Mouse (Mus musculus) heart, embryonic 11.5 days (tissue): ENCODE results near the gene Skp2. TPM values are rescaled to one million over a fixed set of nuclear protein-coding genes. Genes with fewer than 3 reads are reported as not detected.
A peak's percentile ranks its signal among the peaks of the same experiment; 100 is the strongest.

ENCODE experiments used
- ATAC-seq: fragments of 200-750 bp; cut with Nextera tagmentation; replicated peaks from 2 replicates; pipeline ENCODE4 v1.8.0; 2017; ENCODE audit warnings: moderate library complexity; ENCODE audit not compliant: insufficient number of reproducible peaks, low FRiP score, low TSS enrichment
- H3K27ac ChIP-seq: fragments of 300-500 bp; sonication (generic); 2 replicates; pipeline ENCODE4 v1.5.1; 2014; ENCODE audit warnings: mild to moderate bottlenecking, low read depth, low read length
- H3K27me3 ChIP-seq: fragments of 300-500 bp; sonication (generic); 2 replicates; pipeline ENCODE4 v1.6.1; 2014; ENCODE audit warnings: mild to moderate bottlenecking, low read length, mixed read lengths; ENCODE audit not compliant: control insufficient read depth, insufficient read depth
- H3K36me3 ChIP-seq: fragments of 300-500 bp; sonication (generic); 2 replicates; pipeline ENCODE4 v1.6.1; 2014; ENCODE audit warnings: mild to moderate bottlenecking, low read length, moderate library complexity, mixed read lengths; ENCODE audit not compliant: control insufficient read depth, insufficient read depth
- H3K4me1 ChIP-seq: fragments of 300-500 bp; sonication (generic); 2 replicates; pipeline ENCODE4 v1.6.1; 2014; ENCODE audit warnings: low read length; ENCODE audit not compliant: control insufficient read depth, insufficient read depth
- H3K4me2 ChIP-seq: fragments of 300-500 bp; sonication (generic); 2 replicates; pipeline ENCODE4 v1.6.1; 2014; ENCODE audit warnings: mild to moderate bottlenecking, moderate library complexity
- H3K4me3 ChIP-seq: fragments of 300-500 bp; sonication (generic); 2 replicates; pipeline ENCODE4 v1.5.1; 2014; ENCODE audit warnings: low read depth, low read length
- H3K9ac ChIP-seq: fragments of 300-500 bp; sonication (generic); 2 replicates; pipeline ENCODE4 v1.6.1; 2014; ENCODE audit warnings: mild to moderate bottlenecking, low read depth, low read length, moderate library complexity
- H3K9me3 ChIP-seq: fragments of 300-500 bp; sonication (generic); replicated peaks from 2 replicates; pipeline ENCODE4 v1.6.1; 2016; ENCODE audit warnings: low read length; ENCODE audit not compliant: control insufficient read depth
- WGBS: fragments of 180-500 bp; shearing (Covaris S2); extraction: QIAGEN DNeasy Blood & Tissue Kit; methylation state at CpG from one replicate; pipeline ENCODE4 v1.1.7; 2014; ENCODE audit not compliant: insufficient replicate concordance; 5-methylcytosine and 5-hydroxymethylcytosine counted together
- polyA plus RNA-seq: library from polyadenylated mRNA; unstranded; fragments of >200 nt; fragmentation: Nextera tagmentation; extraction: Ambion mirVana; gene quantifications from 2 replicates; pipeline ENCODE4 v1.2.1, GENCODE M21; 2014

Skp2 gene
- polyA plus RNA-seq, 1 experiment from 2014 or later: 53.3 TPM

DNA sequence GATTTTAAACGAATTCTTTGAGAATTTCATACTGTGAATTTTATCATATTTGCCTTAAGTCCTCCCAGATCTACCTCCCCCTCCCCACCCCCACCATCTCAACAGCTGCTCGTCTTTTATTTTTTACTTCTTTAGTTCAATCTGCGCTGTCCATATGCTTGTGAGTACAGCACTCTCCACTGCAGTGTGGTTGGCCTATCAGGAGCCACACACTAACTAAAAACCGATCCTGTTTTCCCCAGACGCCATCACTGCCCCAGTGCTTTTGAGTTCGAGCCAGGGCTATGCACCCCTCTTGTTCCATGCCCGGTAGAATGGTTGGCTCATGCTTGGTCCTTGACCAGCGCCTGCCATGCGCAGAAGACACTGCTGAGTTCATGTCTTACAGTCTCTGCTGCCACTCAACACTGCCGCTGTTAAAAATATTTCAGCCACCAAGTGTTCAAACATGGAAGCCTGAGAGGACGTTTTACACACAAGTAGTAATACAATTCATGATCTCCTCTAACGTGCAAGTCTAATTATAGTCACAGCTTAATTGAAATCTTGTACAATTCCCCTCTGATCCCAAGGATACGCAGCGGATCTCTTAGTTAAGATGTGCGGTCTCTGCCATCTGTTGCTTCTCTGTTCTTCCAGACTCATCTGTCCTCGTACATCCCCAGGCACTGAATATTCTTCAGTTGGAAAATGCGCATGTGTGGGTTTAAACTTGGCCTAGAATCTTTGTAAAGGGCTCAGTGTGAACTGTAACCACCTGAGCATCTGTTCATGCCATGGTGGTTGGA lies 67.1 kb downstream of the Skp2 start:
- WGBS: 90% methylated on average over 17 of the region's 17 CpGs
- H3K9ac ChIP-seq: no peak overlapping the region
- no peaks in the 10 kb centered on the region for H3K9me3 ChIP-seq
- ATAC-seq: no peak
- no peaks in the 10 kb centered on the region for H3K27me3 ChIP-seq
- peaks cover 28% of the 10 kb centered on the region for H3K4me1 ChIP-seq
- no peak overlapping the region for H3K27ac ChIP-seq
- no peak overlapping the region for H3K4me3 ChIP-seq
- H3K4me2 ChIP-seq: no peak overlapping the region
- peaks cover 6% of the 10 kb centered on the region for H3K36me3 ChIP-seq

DNA sequence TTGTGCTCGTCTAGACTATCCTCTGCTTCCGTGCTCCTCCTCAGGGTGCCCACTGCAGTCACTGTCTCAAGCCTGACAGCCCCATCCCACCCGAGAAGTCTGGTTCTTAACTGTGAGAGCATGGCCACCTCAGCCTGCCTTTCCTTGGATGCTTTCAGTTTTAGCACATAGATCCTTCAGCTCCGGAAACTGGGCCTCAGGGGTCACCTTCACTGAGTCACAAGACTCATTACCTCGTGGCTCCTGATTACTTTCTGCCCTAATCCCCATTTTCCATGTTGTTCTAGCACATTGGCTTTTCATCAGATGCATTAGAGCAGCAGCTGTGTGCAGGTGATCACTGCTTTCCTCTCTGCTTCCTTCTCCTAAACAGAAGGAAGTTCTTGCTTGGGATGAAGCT lies 67.8 kb downstream of the Skp2 start:
- Histone ChIP-seq H3K9ac (no peak overlapping the region), H3K4me1 (peaks cover 31% of the 10 kb centered on the region), H3K27me3 (no peaks in the 10 kb centered on the region), H3K36me3 (peaks cover 6% of the 10 kb centered on the region), H3K9me3 (no peaks in the 10 kb centered on the region), H3K4me3 (no peak overlapping the region), H3K27ac (peak overlapping the region; percentile 37), H3K4me2 (no peak overlapping the region; the same call in 1 of the 2 replicates)
- ATAC-seq: no peak
- 67% methylated on average over 5 of the region's 5 CpGs for WGBS

- Histone ChIP-seq H3K27ac (peak overlapping the region; percentile 37; the same call in 1 of the 2 replicates), H3K27me3 (no peaks in the 10 kb centered on the region), H3K4me2 (peak overlapping the region; percentile 24), H3K9ac (no peak overlapping the region), H3K4me1 (peaks cover 31% of the 10 kb centered on the region), H3K9me3 (no peaks in the 10 kb centered on the region), H3K36me3 (peaks cover 6% of the 10 kb centered on the region), H3K4me3 (no peak overlapping the region)
- 50% methylated on average over 11 of the region's 11 CpGs for WGBS
- peak; percentile 74 for ATAC-seq
These were observed 68.4 kb downstream of the Skp2 start for GRCm38 (mm10) chr15:9086813-9087212.

GRCm38 (mm10) chr15:9082753-9083152 lies 72.5 kb downstream of the Skp2 start:
- no peak for ATAC-seq
- Histone ChIP-seq H3K4me3 (no peak overlapping the region), H3K27ac (no peak overlapping the region), H3K27me3 (no peaks in the 10 kb centered on the region), H3K4me2 (no peak overlapping the region), H3K9ac (no peak overlapping the region), H3K36me3 (no peaks in the 10 kb centered on the region), H3K4me1 (peaks cover 57% of the 10 kb centered on the region), H3K9me3 (no peaks in the 10 kb centered on the region)
- WGBS: 71% methylated on average over 9 of the region's 9 CpGs

DNA sequence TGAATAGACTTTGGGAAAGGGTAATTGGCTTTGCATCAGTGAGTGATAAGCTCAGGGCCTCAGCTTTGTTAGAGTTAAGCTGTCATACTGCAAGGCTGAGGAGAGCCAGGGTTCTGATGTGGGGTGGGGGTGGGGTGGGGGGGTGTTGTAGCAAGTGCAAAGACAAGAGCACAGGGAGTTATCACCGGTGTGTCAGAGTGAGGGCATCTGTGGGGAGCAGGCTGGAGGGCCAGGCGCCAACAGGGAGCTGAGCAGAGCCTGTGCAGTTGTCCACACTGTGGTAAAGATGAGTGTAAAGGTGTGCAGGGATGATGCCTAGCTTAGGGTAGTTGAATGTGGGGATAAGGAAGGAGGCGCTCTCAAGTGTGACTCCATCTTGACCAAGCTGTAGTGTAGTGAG lies 73.9 kb downstream of the Skp2 start:
- Histone ChIP-seq H3K27me3 (no peaks in the 10 kb centered on the region), H3K4me2 (peak overlapping the region; percentile 11; the same call in 1 of the 2 replicates), H3K4me1 (peaks cover 51% of the 10 kb centered on the region), H3K9me3 (no peaks in the 10 kb centered on the region), H3K27ac (peak overlapping the region; percentile 43; the same call in 1 of the 2 replicates), H3K4me3 (no peak overlapping the region), H3K9ac (no peak overlapping the region), H3K36me3 (no peaks in the 10 kb centered on the region)
- ATAC-seq: peak; percentile 52; the same call in 1 of the 2 replicates
- WGBS: 24% methylated on average over 3 of the region's 3 CpGs

GRCm38 (mm10) chr15:9080206-9080605 lies 75.0 kb downstream of the Skp2 start:
- Histone ChIP-seq H3K4me2 (peak overlapping the region; percentile 34), H3K4me1 (peaks cover 54% of the 10 kb centered on the region), H3K36me3 (no peaks in the 10 kb centered on the region), H3K27me3 (no peaks in the 10 kb centered on the region), H3K9ac (0 out of 2 replicates have a peak overlapping the region, but pooled peaks have one; percentile 39), H3K4me3 (no peak overlapping the region), H3K27ac (peak overlapping the region; percentile 55), H3K9me3 (no peaks in the 10 kb centered on the region)
- no peak for ATAC-seq
- 27% methylated on average over 4 of the region's 4 CpGs for WGBS

DNA sequence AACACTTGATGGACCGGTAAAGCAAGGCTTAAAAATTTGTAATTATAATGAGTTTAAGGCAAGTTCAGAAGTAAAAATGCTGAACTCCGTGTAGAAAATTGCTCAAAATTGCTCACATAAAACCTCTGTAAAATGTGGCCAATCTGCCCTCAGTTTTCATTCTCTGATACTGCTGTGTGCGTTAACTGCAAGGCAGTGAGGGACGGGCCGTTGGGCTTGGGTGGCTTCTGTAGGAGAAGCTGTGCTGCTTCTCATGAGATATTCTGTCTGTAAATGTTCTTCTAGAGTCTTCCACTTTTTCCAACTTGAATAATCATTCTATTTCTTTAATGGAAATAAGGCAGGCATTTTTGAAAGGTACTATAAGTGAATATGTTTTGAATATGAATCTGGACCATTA lies 75.6 kb downstream of the Skp2 start:
- Histone ChIP-seq H3K27ac (peak overlapping the region; percentile 97), H3K27me3 (no peaks in the 10 kb centered on the region), H3K9ac (no peak overlapping the region), H3K4me1 (peaks cover 59% of the 10 kb centered on the region), H3K4me2 (peak overlapping the region; percentile 57), H3K36me3 (no peaks in the 10 kb centered on the region), H3K4me3 (no peak overlapping the region), H3K9me3 (no peaks in the 10 kb centered on the region)
- 33% methylated on average over 5 of the region's 5 CpGs for WGBS
- ATAC-seq: no peak

DNA sequence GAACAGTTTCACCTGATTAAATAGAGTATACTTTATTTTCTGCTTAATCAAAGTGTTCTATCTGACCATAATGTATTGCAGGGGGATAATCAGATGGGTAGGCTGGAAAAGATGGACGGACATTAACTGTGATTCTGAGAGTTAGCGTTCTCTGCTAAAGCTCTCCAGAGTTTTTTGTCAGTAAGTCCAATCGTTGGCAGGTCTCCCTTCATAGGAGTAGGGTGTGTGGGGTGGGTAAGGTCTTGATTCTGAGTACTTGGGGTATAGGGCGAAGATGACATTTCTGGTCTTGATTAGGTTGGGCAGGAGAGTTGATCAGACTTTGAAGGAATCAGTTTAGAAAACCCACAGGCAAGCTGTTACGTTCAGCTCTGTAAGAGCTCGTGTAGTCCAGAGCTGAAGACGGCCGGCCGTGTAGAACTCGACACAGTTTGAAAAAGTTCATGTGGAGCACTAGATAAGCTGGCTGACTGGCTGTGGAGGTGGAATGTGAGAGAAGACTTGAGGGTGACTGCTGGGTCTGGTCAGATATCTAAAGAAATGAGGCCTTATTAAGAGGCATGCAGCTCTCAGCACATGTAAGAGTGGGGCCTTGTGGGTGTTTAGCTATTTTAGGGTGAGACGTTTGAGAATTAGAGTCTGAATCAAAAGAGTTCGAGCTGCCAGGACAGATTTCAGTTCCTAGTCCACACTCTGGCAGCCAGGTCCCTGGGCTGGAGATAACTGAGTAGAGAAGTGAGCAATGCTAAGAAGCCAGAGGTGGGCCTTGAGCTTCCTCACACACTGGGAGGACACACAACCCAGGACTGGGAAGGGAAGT lies 76.5 kb downstream of the Skp2 start:
- WGBS: 24% methylated on average over 12 of the region's 12 CpGs
- Histone ChIP-seq H3K4me1 (peaks cover 67% of the 10 kb centered on the region), H3K36me3 (no peaks in the 10 kb centered on the region), H3K4me3 (peak overlapping the region; percentile 2), H3K9me3 (no peaks in the 10 kb centered on the region), H3K27me3 (no peaks in the 10 kb centered on the region), H3K27ac (peak overlapping the region; percentile 97), H3K9ac (peak overlapping the region; percentile 65), H3K4me2 (peak overlapping the region; percentile 57)
- peak; percentile 75 for ATAC-seq
